Mouse (Mus musculus): Measurements from ENCODE around the gene C4bp.

DNA sequence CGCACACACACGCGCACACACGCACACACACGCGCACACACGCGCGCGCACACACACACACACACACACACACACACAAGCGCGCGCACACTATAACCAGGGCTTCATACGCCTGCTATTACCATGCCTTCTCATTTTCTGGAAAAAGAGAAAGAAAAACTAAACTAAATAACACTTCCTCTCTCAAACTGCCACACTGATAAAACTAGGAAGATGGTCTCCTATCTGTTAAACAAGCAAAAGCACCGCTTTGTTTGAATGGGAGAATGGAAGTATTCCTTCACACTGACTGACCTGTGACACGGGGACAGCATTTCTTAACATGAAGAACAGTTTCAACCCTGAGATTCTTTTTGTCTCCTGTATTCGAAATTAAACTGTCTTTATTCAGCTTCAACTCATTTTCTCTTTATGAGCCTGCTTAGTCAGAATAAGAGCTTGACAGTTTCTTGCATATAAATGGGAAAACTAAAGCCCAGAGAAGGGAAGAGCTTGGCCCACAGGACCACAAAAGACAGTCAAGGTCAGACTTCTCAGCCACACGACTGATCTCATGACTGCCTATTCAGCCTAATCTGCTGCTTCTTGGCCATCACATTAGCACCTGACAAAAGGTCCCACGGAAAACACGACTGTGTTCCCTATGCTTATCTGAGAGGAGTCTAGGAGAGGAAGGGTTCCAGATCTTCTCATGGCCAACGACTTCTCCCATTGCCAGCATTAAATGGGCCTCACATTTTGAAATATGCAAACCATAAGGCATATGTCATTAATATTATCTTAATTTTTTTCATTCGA, 49.0 kb upstream of the C4bp start:
- TF ChIP-seq USF1 (IDR thresholded peaks at IDR 0.05; ENCODE audit: low read depth) (no peak), CTCF (IDR thresholded peaks at IDR 0.05; ENCODE audit: control insufficient read depth, insufficient read depth, insufficient read length) (no peak)

Measured in C2C12 (cell line).